Mouse (Mus musculus): ENCODE results near the gene 1700102P08Rik.

1700102P08Rik gene

DNA sequence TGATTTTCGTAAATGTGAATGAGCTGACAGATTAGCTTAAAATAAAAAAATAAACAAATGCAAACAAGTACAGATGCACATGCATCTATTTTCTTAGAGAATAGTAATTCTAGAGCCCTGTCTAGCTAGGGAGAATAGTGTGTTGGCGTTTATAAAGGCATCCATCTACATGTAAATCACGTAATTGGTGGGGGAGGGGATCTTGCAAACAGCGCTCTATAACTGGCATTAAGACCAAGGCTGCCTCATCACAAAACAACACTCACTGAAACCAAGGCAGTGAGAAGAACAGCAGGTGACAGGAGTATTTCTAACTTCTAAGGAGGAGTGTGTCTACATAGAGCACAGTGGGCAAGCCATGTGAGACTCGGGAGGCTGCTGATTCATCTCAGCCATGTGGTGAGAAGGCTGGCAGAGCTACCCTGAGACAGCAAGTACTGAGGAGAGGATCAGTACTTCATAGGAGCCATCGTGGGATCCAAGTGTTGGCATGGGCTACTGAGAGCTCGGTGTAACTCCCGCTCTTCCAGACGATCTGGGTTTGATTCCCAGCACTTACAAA, 18.9 kb downstream of the 1700102P08Rik start:
- DNase-seq (ENCODE audit: extremely low spot score) = no peak

DNA sequence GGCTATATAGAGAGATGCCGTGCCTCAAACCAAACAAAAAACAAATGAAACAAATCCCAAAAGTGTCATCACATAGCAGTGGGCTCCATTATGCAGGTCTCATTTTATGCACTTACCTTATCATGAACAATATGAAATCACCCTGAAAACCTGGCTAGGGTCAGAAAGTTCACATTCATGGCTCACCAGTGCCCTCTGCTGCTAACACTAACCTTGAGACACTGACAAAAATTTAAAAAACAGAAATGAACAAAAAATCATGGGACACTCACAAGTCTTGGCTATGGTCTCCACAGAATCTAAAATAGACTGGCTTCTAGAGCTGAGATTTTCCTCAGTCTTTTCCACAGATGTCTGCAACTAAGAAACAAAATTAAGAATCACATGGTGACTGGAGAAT, 19.6 kb downstream of the 1700102P08Rik start:
- DNase-seq (ENCODE audit: extremely low spot score) = no peak

GRCm38 (mm10) chr9:108428384-108428783, 35.8 kb downstream of the 1700102P08Rik start, which contains the start of gene Ccdc36:
Gene Ccdc36 (minus strand): TSS chr9:108428484.
- DNase-seq (ENCODE audit: extremely low spot score) = no peak

DNA sequence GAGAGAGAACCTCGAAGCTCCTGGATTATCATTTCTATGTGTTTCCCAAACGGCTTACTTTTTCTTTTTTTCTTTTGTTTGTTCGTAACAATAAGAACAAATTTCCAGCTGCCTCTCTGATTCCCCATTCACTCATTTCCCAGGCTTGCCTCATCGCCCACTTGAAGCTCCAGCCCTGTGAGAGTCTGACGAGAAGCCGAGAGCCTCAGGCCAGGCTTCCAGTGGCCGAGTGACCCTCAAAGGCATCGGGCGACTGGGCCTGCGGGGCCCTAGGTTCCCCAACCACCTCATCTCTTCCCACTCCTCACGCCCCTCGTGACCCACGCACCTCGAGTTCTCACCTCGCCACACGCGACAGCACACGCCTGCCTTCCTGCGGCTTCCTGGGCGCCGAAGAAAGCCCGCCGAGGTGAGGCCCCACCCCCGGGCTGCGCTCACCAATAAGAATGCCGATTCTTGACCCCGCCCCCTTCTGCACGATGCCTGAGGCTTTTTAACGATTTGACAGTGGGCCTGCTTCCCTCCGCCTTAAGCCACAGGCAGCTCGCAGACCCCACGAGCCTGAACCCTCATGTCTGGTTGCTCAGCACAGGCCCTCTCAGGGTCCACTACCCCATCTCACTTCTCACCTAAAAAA, 38.9 kb downstream of the 1700102P08Rik start:
- peak; percentile 49 for DNase-seq (ENCODE audit: extremely low spot score)

- no peak for DNase-seq (ENCODE audit: extremely low spot score)
Measured at GRCm38 (mm10) chr9:108436182-108436581, 43.6 kb downstream of the 1700102P08Rik start, which contains the start of gene BC048562. Gene BC048562 (plus strand): TSS chr9:108436482.

- DNase-seq (ENCODE audit: extremely low spot score) = no peak
Measured at GRCm38 (mm10) chr9:108439176-108439575, 46.6 kb downstream of the 1700102P08Rik start.

- DNase-seq (ENCODE audit: extremely low spot score) = no peak
Measured at GRCm38 (mm10) chr9:108440485-108440884, 47.9 kb downstream of the 1700102P08Rik start.

DNA sequence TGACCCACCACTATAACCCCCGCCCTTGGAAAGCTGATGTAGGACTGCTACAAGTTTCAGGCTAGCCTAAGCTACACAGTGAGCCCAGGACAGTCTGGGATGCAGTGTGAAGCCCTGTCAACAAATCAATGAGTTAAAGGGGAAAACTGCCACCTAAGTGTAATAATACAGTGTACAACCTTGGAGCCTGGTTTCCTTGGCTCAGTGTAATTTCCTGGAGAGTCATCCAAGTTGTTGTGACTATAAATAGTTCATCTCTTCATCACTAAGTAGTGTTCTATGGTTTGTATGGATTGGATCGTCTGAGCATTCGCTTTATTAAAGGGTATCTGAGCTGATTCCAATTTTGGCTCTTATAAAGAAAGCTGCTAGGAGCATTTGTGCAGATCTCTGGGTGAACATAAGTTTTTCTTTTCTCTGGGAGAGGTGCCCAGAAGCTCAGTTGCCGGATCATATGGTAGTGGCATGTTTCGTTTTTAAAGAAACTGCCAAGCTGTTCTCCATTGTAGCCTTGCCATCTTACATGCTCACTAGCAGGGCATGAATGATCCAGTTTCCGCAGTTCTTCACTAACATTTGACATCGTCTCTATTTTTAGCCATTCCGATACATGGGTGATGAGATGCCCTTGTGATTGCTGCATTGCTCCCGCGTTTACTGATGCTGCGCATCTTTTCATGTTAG, 48.8 kb downstream of the 1700102P08Rik start:
- DNase-seq (ENCODE audit: extremely low spot score) = no peak

- DNase-seq (ENCODE audit: extremely low spot score) = no peak
Measured at GRCm38 (mm10) chr9:108445125-108445524, 52.5 kb downstream of the 1700102P08Rik start.

DNA sequence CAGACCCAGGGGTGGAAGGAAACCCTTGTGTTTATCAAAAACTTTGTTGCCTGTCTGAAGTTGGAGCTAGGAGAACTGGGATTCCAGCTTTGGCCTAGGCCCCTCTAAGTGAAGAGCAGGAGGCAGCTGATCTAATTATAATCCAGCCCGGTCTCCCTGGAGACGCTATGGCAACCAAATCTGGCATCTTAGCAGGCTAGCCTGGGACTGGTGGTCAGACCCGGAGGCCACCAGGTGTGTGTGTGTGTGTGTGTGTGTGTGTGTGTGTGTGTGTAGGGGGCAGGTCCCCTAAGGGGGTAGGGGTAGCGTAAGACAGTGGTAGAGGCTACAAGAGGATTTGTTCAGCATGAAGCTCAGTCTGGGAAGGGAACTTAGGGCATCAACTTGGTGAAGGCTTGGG, 57.3 kb downstream of the 1700102P08Rik start:
- peak; percentile 66 for DNase-seq (ENCODE audit: extremely low spot score)

DNA sequence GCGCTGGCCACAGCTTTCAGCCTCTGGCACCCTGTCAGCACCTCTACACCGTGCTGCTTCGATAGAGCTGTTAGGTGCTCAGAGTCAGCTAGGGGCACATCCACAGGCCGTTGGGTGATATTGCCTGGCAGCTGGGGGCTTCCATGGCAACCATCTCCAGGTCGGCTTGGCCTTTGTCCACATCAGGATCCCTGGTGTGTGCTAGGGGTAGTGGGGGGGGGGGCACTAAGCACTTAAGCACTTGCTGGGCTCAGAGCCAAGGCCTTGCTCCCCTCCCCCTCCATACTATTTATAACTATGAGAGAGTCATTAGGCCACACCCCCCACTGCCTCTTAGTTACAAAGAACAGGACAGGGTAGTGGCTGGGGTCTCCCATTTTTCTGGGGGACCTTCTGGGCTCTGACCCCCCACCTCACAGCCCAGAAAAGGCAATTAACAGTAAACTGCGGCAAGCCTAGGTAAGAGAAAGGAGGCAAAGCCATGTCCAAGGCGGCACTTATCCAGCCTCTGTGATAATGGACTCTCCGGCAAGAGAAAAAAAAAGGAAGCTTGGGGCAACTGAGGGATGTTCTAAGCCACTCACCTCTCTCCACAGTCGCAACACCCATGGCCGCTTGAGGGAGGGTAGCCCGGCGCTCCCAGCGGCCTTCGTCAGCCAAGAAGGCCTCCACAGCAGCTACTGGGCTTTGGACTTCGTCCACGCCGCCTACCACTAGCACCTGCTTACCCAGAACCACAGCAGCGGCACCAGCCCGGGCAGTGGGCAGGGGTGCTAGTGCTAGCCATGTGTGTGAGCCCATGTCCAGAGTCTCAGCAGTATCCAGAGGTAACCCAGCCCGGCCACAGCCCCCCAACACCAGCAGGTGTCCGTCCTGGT, 57.9 kb downstream of the 1700102P08Rik start:
- DNase-seq (ENCODE audit: extremely low spot score) = no peak

DNA sequence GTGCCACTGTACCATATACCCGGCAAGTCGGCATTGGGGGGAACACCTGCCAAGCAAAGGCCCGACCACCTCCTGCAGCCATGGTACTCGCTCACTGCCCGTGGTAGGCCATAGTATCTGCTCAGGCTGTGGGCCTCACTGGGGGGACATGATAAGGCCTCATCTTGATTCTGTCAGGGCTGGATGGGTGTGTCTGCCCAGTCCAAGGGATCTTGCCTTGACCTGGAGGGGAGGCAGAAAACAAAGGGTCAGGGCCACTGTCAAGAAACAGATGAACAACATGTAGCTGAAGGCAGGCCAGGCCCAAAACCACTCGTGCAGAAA, 58.5 kb downstream of the 1700102P08Rik start:
- DNase-seq (ENCODE audit: extremely low spot score) = no peak

GRCm38 (mm10) chr9:108451519-108452160, 59.0 kb downstream of the 1700102P08Rik start:
- no peak for DNase-seq (ENCODE audit: extremely low spot score)

DNA sequence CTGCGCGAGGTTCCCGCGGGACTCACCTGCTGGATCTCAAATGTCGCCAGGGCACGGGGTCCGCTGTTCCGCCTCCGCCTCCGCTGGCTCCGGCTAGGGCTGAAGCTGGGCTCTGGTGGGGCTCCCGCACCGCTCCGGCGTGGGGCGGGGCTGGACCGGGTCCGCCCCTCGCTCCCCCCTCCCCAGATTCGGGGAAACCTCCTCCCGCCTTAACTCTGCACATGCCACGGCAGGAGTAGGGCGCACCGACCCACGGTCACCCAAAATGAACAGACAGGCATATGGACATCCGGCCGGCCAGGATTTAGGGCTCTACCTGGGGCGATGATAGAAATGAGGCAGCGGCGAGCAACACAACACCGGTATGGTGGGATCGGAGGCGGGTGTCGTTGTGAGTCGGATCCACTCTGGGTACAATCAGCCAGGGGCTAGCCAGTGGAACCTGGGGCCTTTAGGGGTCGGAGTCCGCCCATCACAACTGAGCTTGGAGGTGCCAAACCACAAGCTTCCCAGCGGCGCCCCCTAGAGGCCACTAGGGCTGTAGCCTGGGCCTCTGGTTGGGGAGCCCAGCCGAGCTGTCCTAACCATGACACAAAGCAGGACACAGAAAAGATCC, 59.8 kb downstream of the 1700102P08Rik start:
- peak; percentile 90 for DNase-seq (ENCODE audit: extremely low spot score)

GRCm38 (mm10) chr9:108452911-108453310, 60.3 kb downstream of the 1700102P08Rik start:
- no peak for DNase-seq (ENCODE audit: extremely low spot score)

DNA sequence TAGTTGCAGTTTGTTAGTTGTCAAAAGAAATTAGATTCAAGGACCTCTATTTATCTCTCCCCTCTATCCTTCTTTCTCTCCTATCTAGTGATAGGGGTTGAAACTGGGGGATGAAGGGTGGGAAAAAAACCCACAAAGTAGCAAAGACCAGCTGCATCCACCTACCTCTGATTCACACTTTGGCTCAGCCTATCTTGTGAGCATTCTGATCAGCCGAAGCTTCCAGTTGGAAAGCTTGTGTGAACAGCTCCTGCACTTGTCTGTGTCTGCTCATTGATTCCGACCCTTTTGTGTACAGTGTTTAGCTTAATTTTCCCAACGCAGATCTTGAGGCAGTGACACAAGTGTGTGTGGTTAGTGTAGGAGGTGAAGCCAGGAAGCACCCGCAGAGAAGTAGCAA, 60.9 kb downstream of the 1700102P08Rik start:
- no peak for DNase-seq (ENCODE audit: extremely low spot score)

DNA sequence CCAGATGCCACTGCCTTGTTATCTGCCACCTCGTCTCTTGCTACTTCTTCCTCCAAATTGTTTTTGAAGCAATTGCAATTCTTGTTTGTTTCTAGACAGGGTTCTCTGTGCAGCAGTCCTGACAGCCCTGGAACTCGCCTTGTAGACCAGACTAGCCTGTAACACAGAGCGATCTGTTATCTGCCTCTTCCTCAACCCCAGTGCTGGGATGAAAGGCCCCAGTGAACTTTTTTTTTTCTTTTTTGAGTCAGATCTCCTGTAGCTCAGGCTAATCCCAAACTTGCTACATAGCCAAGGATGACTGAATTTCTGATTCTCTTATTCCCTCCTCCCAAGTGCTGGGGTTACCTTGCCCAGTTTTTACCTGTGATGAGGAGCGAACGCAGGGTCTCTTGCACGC, 61.8 kb downstream of the 1700102P08Rik start:
- DNase-seq (ENCODE audit: extremely low spot score) = no peak

GRCm38 (mm10) chr9:108455747-108456571, 63.4 kb downstream of the 1700102P08Rik start:
- DNase-seq (ENCODE audit: extremely low spot score) = no peak

DNA sequence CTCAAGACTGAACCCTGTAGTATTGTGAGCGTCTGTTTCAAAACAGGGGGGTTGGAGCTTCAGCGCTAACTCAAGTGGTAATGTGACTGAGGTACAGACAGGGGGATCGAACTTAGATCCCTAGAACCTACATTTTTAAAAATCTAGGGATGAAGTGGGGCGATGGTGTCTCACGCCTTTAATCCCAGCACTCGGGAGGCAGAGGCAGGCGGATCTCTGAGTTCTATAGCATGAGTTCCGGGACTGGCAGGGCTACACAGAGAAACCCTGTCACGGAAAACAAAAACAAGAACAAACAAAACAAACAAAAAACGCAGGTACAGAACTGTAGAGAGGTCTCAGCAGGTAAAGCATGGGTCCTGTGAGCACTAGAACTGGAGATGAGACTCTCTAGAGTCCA, 64.3 kb downstream of the 1700102P08Rik start:
- no peak for DNase-seq (ENCODE audit: extremely low spot score)

GRCm38 (mm10) chr9:108459939-108460318, 67.3 kb downstream of the 1700102P08Rik start:
- DNase-seq (ENCODE audit: extremely low spot score) = no peak

Data from embryo, embryonic 9.5 days (tissue).